Mouse (Mus musculus) thymus, adult 18-20 months (tissue): ENCODE measurements around the gene Sall2.

ENCODE experiments used
- DNase-seq, 2 experiments: peaks; one replicate each; pipeline ENCODE4 v3.0.0; 2022; ENCODE audit warnings: mixed read lengths in 2 of 2

Sall2 gene

DNA sequence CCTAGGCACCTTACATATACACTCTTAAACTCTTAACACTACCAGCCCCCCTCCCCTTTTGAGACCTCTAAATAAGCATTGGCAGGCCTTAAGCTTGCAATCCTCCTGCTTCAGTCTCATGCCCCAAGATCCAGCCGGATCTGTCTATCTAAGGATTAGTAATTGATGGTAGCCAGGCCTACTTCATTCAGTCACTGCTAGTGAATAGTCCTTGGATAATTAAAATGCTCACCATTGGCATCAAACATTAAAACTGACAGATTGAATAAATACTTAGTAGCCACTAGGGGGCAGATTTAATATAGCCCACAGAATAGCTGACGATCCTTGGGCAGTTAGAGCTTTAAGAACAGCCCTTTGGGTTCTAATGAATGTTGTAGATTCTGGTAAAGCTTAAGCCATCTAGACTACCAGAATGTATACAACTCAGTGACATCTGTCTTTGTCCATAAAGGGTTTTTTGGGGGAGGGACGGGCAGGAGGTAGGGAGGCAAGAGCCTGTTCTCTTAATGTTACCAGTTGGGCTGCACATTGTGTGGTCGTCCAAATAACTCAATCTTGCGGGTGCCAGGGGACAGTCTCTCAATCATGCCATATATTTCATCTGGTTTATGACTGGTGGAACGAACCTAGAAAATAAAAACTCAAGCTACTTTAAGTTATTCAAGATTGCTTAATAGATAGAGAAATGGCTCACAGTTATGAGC, 32.9 kb downstream of the Sall2 start:
- no peak for DNase-seq

DNA sequence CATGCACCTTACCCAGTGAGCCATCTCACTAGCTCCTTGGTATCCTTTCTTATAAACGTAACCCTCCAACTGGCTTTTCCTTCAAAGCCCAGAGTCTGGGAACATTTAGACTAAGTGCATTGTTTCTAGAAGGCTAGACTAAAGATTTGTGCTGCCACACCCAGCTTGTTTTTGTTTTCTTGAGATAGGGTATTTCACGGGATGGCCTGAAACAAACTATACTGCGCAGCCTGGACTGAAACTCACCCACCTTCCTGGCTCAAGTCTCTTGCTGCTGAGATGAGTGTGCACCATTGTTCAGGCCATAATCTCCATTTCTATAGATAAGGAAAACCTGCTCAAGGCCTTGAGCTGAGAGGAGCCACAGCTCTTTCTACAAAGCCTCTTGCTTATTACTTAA, 44.4 kb downstream of the Sall2 start:
- no peak for DNase-seq

DNA sequence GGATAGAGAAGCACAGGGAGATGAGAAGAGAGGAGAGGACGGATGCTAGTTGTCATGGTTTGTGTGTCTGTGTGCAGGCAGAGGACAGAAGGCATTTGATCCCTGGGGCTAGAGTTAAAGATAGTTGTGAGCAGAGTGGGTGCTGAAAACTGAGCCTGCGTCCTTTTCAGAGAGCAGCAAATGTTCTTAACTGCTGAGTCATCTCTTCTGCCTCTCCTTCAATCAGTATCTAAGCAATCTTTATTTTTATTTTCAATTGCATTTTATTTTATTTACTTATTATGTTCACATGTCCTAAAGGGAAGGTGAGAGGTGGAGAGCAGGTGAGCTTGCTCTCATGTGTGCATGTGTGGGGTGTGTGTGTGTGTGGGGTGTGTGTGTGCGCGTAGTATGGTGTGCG, 44.9 kb downstream of the Sall2 start:
- DNase-seq, result no peak

DNA sequence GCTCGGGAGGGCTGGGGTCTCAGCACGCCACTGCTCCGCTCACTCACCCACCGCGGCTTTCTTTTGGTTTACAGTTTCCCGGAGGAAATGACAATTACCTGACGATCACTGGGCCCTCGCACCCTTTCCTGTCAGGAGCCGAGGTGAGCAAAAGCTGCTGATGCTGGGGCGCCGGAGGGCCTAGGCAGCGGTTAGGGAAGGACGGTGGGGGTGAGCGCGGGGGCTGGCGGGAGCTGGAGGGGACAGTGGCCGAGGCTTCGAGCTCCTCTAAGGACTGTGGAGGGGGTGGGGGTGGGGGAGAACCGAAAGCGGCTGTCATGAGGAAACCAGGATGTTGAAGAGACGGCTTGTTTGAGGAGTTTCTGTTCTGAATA, 48.8 kb downstream of the Sall2 start:
- DNase-seq, result no peak

DNA sequence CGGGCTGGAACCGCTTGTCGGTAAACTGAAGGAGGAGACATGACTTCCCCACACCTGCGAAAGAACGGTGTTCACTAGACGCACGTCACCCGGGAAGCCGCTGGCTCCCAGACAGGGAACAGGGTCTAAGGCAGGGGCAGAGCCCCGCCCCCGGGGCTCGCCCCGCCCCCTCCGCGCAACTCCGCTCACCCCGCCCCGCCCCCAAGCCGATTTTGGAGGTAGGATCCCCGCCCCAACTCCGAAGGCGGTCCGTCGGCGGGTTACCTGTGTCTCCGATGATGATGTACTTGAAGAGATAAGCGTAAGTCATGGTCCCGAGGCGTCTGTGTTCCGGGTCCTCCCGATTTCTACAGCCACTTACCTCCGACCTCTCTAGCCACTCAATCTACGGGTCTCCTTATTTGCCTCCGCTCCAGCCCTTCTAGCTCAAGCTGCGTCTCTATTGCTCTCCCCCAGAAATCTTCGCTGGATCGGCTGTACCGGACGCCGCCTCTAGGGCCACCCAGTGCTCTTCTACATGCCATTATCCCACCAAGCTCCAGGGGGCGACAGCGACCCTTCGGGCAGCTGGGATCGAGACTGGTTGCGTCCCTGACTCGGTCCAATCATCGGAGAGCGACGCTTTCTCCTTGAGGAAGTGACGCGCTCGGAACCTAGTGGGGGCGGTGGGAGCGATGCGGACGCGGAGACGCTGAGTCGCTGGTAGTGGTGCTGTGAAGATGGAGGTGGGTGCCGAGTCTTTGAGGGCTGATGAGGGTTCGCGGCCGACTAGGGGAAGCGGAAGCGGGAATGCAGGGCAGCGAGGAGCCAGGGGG, 49.4 kb downstream of the Sall2 start, which contains the start of the genes Tox4 and Rab2b:
Gene Tox4 (plus strand): TSS at position 215 of the 815 bp plus-strand sequence.
Gene Rab2b (minus strand): TSS at position 614 of the 815 bp plus-strand sequence.
- DNase-seq, result peak; percentile 96 to 97

DNA sequence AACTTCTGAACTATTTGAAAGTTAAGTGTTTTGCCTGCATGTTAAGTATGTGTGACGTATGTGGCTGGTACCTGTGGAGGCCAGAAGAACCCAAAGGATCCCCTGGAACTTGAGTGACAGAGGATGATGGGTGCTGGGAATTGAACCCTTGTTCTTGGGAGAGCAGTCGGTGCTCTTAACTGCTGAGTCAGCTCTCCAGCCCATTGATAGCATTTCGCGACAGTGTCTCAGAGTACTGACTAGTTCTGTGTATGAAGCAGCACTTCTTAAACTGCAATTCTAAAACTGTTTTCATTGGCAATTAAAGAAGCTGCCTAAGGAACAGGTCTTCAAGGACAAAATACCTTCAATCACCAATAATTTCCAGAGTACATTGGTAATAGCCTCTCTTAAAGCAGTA, 51.4 kb downstream of the Sall2 start:
- DNase-seq, result no peak

DNA sequence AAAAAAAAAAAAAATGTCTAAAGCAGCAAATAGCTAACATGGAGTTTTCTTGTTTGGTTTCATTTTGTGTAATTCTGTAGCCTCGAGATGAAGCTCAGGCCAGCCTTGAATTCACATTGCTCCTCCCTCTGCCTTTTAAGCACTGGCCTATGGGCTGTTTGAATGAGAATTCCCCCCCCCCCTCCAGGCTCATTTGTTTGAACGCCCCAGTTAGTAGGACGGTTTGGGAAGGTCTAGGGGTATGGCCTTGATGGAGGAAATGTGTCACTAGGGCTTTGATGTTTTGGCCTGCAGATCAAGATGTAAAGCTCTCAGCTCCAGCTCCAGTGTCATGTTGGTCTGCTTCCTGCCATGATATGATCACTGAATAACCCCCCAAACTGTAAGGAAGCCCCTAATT, 55.8 kb downstream of the Sall2 start:
- DNase-seq, result no peak
